Mouse (Mus musculus) telencephalon, adult 2 months (tissue): Measurements from ENCODE around the gene H1foo.

Source experiments
- DNase-seq: peaks from one replicate; pipeline ENCODE4 v3.0.0-alpha.2; 2011; ENCODE audit warnings: low read depth, low spot score

H1foo gene

DNA sequence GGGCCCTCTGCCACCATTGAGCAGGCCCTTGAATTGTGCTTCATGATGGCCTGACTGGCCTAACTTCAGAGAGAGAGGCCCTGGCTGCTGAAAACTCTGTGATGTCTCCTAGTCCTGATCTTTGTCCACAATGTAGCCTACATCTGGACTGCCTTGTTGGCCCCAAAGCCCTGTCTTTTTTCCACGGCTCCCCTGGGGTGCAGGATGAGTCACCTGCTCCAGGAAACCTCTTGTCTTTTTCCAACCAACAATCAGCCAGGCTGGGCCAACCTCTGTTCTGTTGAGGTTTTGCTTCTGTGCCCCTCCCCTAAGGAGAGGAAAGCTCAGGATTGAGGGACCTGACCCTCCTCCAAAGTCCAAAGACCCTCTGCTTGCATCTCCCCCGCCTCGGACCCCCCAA is 17.0 kb downstream of the H1foo start:
- no peak for DNase-seq

DNA sequence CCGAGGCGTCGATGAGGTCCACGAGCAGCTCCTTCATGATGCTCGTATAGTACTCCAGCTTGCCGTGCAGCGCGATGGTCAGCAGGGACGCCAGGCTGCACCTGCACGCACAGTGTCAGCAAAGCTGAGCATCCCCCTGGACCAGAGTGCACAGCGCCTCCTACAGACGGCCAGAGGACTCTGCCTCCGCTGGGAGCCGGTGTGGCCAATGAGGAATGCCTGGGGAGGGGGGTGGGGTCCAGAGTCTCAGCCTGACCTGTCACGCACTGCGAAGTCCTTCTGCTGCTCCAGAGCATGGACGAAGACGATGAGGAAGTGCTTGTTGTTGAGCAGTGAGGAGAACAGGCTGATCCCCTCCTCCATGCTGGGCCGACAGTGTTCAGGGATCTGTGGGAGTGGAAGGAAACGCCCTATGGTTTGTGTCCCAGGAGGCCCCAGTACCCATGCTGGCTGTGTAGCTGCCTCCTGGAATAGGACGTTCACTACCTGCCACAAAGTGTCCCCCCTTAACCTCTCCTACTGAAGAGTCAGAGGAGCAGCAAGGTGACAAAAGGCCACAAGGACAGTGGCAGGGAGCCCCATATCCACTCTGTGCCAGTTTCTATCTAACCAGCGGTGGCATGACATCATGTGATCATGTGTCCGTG is 17.8 kb downstream of the H1foo start:
- DNase-seq, result no peak

DNA sequence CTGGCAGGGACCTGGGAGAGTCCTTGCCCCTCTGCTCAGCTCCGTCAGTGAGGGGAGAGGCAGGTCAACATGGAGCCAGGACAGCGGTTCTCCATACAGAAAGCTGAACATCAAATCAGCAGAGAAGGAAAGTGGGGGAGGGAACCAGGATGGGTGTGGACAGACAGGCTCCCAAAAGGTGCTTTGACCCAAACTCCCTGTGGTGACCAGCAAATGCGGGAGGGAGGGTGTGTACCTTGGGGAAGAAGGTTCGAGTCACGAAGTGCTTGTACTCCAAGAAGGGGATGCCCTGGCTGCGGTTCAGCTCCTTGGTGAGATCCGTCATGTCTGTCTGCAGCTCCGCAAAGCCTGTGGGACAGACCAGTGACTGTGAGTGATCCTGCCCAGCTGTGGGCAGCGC is 18.9 kb downstream of the H1foo start:
- DNase-seq, result no peak

DNA sequence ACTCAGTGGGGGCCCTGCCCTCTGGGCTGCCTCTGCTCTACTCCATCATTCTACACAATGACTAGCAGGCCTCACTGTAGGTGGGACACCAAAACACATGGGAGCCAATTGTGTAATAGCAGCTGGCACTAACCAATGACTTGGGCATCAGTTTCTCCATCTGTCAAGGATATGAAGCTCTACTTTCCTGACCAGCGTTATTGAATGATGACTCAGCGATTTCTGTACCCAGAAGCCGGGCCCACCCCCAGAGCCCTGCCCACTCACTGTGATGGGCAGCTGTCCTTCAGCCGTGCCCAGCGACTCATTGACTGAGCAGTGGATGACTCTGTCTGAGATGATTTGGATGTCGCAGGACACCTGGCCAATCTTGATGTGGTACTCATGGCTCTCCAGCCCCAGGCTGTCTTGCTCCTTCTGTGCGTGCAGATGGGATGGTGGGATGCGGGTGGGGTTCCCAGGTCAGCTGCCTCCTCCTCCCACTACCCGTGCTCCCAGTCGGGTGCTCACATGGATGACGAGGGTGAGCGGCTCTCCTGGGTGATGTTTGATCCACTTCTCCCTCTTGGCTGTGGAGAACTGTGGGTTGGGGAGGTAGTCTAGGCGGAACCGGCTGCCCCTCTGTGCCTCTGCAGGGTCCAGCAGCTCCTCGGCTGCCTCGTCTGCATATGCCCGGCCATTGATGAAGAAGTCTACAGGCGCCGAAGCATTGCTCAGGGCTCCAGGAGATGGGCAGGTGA is 21.7 kb downstream of the H1foo start:
- no peak for DNase-seq

DNA sequence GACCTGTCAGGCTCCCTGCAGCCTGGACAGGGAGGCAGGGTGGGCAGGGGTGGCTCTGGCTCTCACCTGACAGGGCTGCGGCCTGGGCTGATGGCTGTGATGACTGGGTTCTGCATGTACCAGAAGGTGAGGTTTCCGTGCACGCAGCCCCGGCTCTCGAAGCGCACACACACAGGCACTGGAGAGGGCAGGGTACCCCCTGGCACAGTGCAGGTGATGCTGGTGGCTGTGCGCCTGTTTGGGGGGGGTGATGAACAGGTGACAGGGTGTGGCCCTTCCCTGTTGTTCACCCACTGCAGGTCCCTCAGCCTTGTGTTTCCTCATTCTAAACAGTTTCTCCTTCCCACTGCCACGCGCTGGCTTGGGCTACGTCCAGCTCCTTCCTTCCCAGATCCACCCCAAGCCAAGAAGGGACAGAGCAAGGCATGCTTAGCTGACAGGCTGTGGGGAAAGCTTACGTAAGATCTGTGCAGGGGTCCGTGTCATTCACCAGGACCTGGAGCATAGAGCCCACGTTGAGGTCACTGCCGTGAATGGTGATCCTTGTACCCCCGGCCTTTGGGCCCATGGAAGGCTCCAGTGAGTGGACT is 22.6 kb downstream of the H1foo start:
- DNase-seq, result no peak

DNA sequence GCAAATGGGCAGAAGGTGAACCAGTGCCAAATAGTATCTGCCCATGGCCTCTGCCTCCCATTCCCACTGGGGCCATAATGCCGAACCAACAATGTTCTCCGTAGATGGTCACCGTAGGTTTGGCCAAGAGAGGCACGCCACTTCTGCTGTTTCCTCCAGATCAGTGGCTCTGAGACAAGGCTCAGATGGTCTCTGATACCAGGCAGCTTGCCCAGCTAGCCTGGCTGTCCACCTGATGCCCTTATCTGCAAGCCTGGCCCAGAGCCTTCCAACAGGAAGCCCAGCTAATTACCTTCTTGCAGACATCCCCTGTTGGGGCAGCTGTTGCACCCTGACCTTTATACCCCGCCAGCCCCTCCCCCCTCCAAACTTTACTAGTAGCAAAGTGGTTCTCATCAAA is 23.3 kb downstream of the H1foo start:
- no peak for DNase-seq

DNA sequence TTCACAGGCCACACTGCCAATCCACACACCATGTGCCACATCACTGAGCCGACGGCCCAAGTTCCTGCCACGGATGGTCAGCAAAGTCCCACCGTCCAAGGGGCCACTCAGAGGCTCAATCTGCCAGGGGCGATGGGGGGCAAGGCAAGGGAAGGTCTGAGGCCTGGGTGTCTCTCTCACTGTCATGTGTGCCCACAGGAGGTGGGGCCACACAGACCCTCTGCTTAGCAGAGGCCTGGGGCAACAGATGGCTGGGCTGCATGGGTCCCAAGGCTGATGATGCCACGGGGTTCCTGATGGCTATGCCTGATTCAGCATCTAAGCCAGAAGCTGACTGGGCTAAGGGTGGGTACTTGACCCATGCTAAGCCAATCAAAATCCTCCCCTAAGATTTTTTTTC is 24.0 kb downstream of the H1foo start:
- no peak for DNase-seq

DNA sequence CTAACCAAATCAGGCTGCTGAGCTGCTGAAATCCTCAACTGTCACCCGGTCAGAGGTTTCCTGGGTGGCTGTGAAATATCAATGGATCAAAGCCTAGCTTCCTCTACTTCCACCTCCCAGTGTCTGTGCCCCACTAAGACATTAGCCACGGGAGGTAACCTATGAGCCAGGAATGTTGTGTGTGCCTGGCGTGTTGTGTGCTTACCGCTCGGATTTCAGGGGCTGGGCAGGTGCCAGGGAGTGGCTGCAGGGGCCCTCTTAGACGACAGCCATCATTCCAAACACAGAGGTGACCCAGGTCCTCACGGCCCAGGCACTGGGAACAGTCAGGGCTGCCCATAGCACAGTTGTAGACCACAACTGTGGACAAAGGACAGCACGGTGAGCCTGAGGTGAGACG is 24.4 kb downstream of the H1foo start:
- no peak for DNase-seq

DNA sequence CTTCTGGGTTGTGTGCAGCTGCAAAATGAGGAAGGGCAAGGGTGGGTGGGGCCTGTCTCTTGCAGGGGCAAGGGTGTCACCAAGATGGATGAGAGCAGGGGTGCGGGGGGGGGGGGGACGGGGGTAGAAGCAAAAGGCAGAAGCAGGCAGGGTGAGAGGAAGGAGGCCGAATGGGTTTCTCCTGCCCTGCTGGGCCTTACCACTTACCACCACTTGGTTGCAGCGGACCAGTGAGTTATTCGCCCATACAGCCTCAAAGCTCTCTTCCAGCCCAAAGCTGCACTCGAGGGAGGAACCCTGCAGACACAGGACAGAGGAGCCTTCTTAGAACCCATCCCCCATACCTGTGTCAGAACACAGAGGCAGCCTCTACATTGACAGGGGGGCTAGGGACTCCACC is 25.2 kb downstream of the H1foo start:
- no peak for DNase-seq

DNA sequence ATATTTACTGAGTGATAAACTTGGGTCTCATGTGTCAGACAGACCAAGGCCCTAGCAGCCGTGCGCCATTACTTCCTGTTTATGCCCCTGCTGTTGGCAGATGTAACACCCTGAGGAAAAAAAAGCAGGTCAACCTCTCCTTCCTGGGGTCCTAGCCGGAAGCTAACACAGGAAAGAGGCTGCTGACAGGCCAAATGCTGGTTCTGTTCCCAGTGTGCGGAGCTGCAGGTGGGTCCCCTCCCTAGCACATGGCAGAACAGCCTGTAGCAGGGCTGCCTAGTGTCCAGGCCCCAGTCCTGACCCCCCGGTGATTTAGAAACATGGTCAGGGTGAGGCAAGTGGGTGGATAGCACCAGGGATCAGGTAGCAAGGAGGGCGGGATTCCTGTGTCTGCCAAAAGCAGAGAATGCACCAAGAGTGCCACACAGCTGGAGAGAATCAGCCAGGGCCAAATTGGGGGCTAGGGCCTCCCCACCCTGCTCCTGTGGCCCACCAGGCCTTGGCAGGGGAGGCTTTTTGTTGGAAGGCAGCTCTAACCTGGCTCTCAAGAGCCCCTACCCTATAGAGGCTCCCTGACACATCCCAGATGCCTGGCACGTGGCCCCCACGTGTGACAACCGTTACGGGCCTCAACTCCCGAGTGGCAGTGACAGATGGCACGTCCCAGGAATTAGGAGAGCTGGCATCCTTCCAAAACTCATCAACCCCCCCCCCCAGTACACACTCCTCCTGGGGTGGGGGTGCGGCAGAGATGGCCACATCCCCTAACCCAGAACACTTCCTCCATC is 26.7 kb downstream of the H1foo start:
- no peak for DNase-seq

DNA sequence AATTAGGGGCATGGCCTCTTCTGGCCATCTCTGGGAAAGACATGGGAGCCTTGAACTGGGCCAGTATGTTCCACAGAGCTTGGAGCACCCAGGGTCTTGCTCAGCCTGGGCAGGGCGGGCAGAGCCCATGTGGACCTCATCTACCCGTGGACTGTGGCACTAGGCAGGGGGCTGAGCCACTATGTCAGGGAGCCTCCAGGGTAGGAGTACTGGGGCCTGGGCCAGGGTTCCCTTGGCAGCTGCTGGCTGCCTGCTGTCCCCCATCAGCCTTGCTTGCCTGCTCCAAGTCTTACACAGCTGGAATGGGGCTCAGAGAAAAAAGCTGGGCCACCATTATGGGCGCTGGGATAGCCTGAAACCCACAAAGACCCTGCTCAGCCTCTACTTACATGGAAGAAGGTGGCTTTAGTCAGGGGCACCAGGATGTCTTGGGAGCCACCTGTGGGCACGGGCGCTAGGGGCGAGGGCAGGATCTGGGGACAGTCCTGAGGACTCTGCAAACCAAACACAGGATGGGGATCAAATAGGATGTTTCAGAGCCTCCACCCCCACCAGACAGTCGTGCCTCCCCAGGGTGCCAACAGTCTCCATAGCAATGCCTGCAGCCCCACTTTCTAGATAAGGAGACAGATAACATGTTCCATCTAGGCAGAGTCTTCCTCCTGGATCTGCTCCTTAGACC is 27.5 kb downstream of the H1foo start:
- DNase-seq, result no peak

DNA sequence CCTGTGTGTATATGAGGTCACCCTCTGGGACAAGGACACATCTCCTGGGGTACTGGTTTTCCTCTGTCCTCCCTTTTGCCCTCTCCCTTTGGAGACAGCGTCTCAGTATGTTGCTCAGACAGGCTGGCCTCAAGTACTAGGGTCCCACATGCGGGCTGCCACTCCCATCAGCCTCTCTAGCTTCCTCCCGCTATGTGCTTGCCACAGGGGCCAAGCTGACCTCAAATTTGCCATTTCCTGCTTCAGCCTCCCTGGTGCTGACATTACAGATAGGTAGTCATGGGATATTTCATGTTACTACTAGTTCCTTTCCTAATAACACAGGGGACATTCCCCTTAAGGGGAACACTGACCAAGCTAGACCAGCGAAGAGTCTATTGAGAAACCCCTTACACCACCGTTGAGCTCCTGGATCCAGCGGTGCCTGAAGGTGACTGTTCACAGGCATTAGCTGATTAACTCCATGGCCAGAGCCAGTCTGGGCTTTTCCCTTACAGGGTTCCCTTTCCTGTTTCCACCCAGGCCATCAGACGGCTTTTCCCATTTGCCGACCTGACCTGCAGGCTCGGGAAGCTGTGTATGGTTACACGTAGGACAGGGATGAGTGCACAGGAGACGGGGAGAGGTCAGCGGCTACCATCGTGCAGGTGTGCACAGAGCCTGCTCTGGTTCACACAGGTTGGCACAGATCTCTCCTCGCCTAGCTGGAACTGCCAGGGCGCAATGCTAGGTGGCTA is 28.6 kb downstream of the H1foo start:
- DNase-seq, result no peak

DNA sequence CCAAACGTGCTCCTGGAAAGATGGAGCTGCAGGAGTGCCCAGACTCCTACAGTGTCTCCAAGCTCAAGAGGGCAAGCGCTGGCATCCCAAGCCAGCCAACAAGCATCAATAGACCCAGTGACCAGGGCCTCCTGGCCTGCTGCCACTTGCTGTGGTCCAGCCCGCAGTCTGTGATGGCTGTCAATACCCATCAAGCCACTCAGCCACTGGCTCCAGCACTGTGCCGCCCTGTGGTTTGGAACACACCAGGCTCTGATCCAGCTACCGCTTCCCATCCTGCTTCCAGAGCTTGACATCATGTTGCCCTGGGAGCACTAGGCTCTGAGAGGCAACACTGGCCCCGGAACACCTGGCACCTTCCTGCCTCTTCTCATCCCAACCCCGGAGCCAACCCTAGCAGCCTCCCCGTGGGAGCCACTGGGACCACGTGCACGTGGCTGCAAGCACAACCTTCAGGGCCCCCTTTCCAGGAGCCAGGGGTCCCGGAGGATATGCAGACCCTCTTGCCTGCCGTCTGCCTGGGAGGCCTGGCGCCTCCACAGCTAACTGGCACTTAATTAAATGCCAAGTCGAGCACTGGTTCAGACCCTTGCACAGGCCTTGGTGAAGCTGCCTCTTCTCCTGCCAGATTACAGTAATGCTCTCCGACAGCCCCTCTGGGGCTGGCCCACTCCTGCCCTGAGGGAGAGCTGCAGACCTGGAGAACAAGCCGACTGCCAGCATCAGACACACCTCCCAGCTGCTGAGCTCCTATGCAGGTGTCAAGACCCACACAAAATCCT is 29.3 kb downstream of the H1foo start:
- no peak for DNase-seq

DNA sequence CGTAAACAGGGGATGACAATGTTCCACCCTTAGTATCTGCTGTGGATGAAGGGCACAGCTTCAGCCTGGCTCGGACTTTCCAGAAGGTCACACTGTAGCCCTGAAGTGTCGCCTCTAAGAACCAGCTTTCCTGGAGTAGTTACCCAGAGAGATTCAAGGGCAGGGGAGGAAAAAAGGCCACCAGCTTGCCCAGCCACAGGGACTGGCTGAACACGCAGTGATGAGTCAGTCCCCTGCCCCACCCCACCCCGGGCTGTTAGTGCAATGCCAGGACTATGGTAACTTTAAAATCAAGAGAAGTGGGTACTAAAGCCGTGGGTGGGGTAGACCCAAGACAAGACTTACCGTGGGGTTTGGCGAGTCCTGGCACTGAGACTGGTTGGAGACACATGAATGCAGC is 30.9 kb downstream of the H1foo start:
- no peak for DNase-seq

DNA sequence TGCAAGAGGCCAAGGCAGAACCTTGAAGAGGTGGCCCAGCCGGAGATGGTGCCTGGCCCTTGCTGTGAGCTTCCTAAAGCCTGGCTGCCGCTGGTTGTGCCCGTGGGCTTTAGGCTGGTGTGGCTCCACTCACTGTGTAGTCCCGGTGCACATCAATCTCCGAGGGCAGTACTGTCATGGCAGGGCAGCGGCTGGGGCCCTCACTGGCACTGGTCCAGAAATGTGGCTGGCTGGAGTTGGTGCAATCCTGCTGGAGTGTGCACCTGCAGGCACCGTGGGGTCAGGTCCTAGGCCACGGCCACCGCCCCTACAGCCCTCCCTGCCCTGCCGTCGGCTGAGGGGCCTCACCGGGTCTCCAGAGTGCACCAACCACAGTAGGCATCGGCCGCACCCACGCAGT is 33.1 kb downstream of the H1foo start:
- DNase-seq, result no peak

DNA sequence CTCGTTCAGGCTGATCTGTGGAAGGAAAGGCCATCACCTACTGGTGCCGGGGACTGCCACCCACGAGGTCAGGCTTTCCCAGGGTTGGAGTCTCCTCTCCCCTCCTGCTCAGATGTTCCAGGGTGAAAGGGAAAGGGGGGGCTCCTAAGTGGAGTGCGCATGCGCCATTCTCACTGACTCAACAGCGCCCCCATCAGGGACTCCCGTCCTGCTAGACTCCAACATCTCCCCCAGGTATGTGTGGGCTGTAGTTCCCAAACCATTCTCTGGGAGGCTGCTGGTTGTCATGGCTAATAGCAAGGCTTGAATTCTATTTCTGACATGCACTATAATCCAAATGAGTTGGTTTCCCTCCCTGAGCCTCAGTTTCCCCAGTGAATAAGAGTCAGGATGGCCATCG is 33.9 kb downstream of the H1foo start:
- DNase-seq, result no peak

DNA sequence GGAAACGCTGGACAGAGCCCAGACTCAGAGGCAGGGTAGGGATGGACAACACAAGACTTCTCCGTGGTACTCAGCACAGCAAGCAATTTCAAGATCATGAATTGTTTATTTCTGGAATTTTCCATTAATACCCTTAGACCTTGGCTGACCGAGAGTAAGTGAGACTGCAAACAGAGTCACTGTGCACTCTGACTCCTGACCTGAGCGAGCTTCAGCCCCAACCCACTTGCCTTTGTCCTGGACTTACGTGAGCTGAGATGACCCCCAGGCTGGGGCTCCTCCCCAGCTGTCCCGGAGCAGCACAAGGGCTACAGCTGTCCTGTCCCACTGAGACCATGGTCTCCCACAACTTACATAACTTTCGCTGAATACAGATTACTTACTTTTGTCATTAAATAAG is 38.2 kb downstream of the H1foo start:
- no peak for DNase-seq

DNA sequence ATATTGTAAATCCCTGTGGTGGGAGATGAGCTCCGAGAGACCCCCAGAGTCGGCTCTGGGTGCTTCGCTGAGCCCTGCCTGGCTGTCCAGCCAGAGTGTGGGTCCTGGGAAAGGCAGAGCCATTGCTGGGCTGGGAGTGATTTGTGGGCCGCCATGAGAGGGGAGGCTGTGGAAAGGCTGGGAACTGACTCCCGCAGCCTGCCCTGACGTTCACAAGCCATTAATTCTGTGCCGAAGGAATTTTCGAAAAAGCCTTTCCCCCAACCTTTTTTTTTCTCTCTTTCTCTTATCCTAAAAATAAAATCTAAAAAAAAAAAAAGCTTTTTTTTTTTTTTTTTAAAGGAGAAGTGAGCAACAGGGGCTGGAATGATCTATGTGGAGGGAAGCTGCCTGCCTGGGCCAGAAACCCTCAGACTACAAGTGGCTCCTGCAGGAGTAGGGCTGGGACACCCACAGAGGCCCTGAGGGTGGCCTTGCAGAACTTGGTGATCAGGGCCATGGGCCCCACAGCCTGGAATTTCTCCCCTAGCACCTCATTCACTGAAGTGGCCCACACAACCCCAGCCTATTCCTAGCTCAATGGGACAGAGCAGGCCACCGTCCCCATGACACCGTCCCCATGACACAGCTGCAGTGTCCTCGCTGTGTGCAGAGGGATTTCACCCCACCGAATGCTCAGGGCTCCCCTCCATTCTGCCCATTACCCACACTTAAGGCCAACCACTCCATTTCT is 38.7 kb downstream of the H1foo start:
- no peak for DNase-seq

DNA sequence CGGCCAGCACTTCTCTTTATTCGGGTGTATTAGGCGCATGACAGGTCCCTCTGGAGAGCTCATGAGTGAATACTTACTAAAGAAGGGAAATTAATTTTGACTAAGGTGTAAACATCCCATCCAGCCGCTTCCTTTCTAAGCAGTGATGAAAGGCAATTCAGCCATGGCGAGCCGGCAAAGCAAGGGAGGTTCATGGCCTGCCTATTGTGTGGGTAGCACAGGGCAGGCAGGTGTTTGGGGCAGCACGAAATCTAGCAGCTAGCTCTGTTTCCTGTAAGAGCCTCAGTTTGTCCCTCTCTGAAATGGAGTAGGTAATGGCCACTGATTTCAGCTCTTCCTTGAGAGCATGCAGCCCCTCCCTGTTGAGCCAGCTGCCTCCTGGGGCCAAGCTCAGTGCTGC is 39.8 kb downstream of the H1foo start:
- DNase-seq, result no peak

DNA sequence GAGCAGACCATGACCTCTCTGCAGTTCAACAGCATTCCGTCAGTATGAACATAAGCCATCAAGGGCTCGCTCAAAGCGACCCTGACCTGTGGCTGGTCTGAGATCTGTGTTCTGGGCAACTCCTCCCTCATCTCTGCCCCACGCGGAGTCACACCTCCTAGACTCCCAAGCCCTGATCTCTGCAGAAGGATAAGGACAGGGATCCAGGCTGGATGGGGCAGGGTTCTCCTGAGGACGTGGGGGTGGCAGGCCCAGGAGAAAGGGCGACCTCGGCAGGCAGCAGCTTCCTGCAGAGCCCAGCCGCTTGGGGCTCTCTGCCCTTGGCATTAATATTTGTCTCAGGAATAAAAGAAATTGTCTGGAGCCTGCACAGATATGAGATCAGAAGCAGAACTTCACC is 40.9 kb downstream of the H1foo start:
- no peak for DNase-seq
